ENCODE assay signal across 20 mouse cellular contexts in the genomic region with DNA sequence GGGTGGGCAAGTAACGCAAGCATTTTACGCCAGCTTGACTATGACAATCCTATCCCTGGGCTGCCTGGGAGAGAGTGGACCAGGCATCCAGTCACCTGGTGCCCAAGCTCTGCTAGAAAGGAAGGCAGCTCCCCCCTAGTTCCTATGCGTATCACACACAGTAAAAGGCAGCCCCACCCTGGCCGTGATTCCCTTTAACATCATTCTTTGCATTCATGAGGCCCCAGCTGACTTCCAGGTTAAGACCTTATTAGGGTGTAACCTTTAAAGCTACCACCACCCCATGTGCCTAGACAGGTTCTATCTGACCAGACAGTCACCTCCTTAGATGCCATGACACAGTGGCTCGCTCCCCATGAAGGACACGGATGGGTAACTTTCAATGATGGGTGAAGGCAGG. TPM values are rescaled to one million over a fixed set of nuclear protein-coding genes. Genes with fewer than 3 reads are reported as not detected.
A peak's percentile ranks its signal among the peaks of the same experiment; 100 is the strongest.
DNase-seq lines count a peak whose midpoint lies in the region; ATAC-seq and TF ChIP-seq lines count a peak whose summit lies in the region.
"Had no signal": no experiment of that assay in that cellular context is flagged by ENCODE, and none has a peak within 500 bp of the region (broad histone marks: within the 10 kb centered on the region; RNA-seq: fewer than 3 reads in every experiment).

No protein-coding gene starts in this region.

- 0 out of 2 replicates have a peak overlapping the region, but pooled peaks have one; percentile 7 for H3K27ac ChIP-seq in hindbrain, embryonic 11.5 days (ENCODE audit: low read depth, low read length)
- no peak overlapping the region for H3K27ac ChIP-seq in hindbrain, embryonic 14.5 days
- no peak overlapping the region for H3K27ac ChIP-seq in lung, postnatal 0 days (ENCODE audit: low read length)
- H3K27ac ChIP-seq in intestine, embryonic 15.5 days = 0 out of 2 replicates have a peak overlapping the region, but pooled peaks have one; percentile 18
- peak overlapping the region; percentile 66 for H3K27ac ChIP-seq in stomach, embryonic 16.5 days (ENCODE audit: low read length)
- H3K27ac ChIP-seq: embryonic facial prominence, embryonic 15.5 days; hindbrain, postnatal 0 days; liver, embryonic 14.5 days; macrophage had no signal

- no peaks in the 10 kb centered on the region for H3K36me3 ChIP-seq in hindbrain, embryonic 11.5 days (ENCODE audit: control insufficient read depth, insufficient read depth, low read length)
- H3K36me3 ChIP-seq in hindbrain, embryonic 14.5 days (replicated peaks; ENCODE audit: control insufficient read depth, insufficient read depth) = no peaks in the 10 kb centered on the region
- H3K36me3 ChIP-seq in lung, postnatal 0 days (ENCODE audit: insufficient read depth, low read length) = no peaks in the 10 kb centered on the region
- H3K36me3 ChIP-seq in intestine, embryonic 15.5 days = no peaks in the 10 kb centered on the region
- no peaks in the 10 kb centered on the region for H3K36me3 ChIP-seq in stomach, embryonic 16.5 days (ENCODE audit: control insufficient read depth, insufficient read depth, low read length)
- H3K36me3 ChIP-seq: embryonic facial prominence, embryonic 15.5 days; G1E had no signal

- TF ChIP-seq EP300 in lung, postnatal 0 days (IDR thresholded peaks at IDR 0.05) = no peak

- peaks cover 34% of the 10 kb centered on the region for H3K4me1 ChIP-seq in hindbrain, embryonic 11.5 days (replicated peaks; ENCODE audit: control insufficient read depth, insufficient read depth, low read length)
- peaks cover 20% of the 10 kb centered on the region for H3K4me1 ChIP-seq in hindbrain, embryonic 14.5 days (replicated peaks; ENCODE audit: control insufficient read depth, insufficient read depth, low read length)
- H3K4me1 ChIP-seq in lung, postnatal 0 days (ENCODE audit: insufficient read depth, low read depth, low read length) = peaks cover 64% of the 10 kb centered on the region
- peaks cover 62% of the 10 kb centered on the region for H3K4me1 ChIP-seq in intestine, embryonic 15.5 days (replicated peaks)
- H3K4me1 ChIP-seq in stomach, embryonic 16.5 days (ENCODE audit: control insufficient read depth, insufficient read depth, low read length) = peaks cover 53% of the 10 kb centered on the region

- 68% methylated on average over 6 of the region's 6 CpGs for WGBS in hindbrain, embryonic 11.5 days
- WGBS in hindbrain, embryonic 14.5 days = 71% methylated on average over 6 of the region's 6 CpGs
- 58% methylated on average over 6 of the region's 6 CpGs for WGBS in lung, postnatal 0 days
- WGBS in intestine, embryonic 15.5 days = 65% methylated on average over 6 of the region's 6 CpGs
- 60% methylated on average over 6 of the region's 6 CpGs for WGBS in stomach, embryonic 16.5 days

- H3K27me3 ChIP-seq in hindbrain, embryonic 11.5 days (ENCODE audit: control insufficient read depth, insufficient read depth, low read length) = no peaks in the 10 kb centered on the region
- H3K27me3 ChIP-seq in hindbrain, embryonic 14.5 days (ENCODE audit: control insufficient read depth, insufficient read depth, low read length) = no peaks in the 10 kb centered on the region
- no peaks in the 10 kb centered on the region for H3K27me3 ChIP-seq in lung, postnatal 0 days (replicated peaks; ENCODE audit: insufficient read depth, low read length)
- no peaks in the 10 kb centered on the region for H3K27me3 ChIP-seq in intestine, embryonic 15.5 days (replicated peaks)
- no peaks in the 10 kb centered on the region for H3K27me3 ChIP-seq in stomach, embryonic 16.5 days (ENCODE audit: control insufficient read depth, insufficient read depth, low read length)
- H3K27me3 ChIP-seq: embryonic facial prominence, embryonic 15.5 days had no signal

- no peak for ATAC-seq in hindbrain, embryonic 11.5 days (ENCODE audit: low FRiP score)
- ATAC-seq in hindbrain, embryonic 14.5 days (ENCODE audit: low FRiP score) = no peak
- no peak for ATAC-seq in lung, postnatal 0 days
- no peak for ATAC-seq in intestine, embryonic 15.5 days
- ATAC-seq in stomach, embryonic 16.5 days (ENCODE audit: insufficient read depth, low FRiP score) = no peak
- ATAC-seq in CD4-positive, CD25-positive, alpha-beta regulatory T cell, adult 4 months = no peak
- ATAC-seq: forebrain, embryonic 14.5 days; hindbrain, postnatal 0 days had no signal

- TF ChIP-seq CTCF in lung, postnatal 0 days (IDR thresholded peaks at IDR 0.05) = no peak

- no peak overlapping the region for H3K4me2 ChIP-seq in hindbrain, embryonic 11.5 days (replicated peaks; ENCODE audit: low read depth, low read length)
- H3K4me2 ChIP-seq in hindbrain, embryonic 14.5 days (replicated peaks) = no peak overlapping the region
- peak overlapping the region; percentile 18; the same call in 1 of the 2 replicates for H3K4me2 ChIP-seq in lung, postnatal 0 days (replicated peaks; ENCODE audit: low read depth, low read length)
- H3K4me2 ChIP-seq in intestine, embryonic 15.5 days (replicated peaks) = peak overlapping the region; percentile 37; the same call in 1 of the 2 replicates
- no peak overlapping the region for H3K4me2 ChIP-seq in stomach, embryonic 16.5 days (ENCODE audit: low read depth, low read length)
- H3K4me2 ChIP-seq: embryonic facial prominence, embryonic 15.5 days had no signal

- H3K9ac ChIP-seq in hindbrain, embryonic 11.5 days (ENCODE audit: low read depth, low read length) = no peak overlapping the region
- no peak overlapping the region for H3K9ac ChIP-seq in hindbrain, embryonic 14.5 days
- no peak overlapping the region for H3K9ac ChIP-seq in lung, postnatal 0 days (replicated peaks; ENCODE audit: low read depth)
- H3K9ac ChIP-seq in intestine, embryonic 15.5 days = no peak overlapping the region
- peak overlapping the region; percentile 38 for H3K9ac ChIP-seq in stomach, embryonic 16.5 days (ENCODE audit: low read length)
- H3K9ac ChIP-seq: embryonic facial prominence, embryonic 15.5 days; liver, embryonic 14.5 days had no signal

- H3K9me3 ChIP-seq in hindbrain, embryonic 11.5 days (ENCODE audit: control insufficient read depth, low read length) = no peaks in the 10 kb centered on the region
- H3K9me3 ChIP-seq in hindbrain, embryonic 14.5 days (ENCODE audit: control insufficient read depth, low read length) = no peaks in the 10 kb centered on the region
- no peaks in the 10 kb centered on the region for H3K9me3 ChIP-seq in lung, postnatal 0 days (ENCODE audit: low read length)
- no peaks in the 10 kb centered on the region for H3K9me3 ChIP-seq in intestine, embryonic 15.5 days
- H3K9me3 ChIP-seq in stomach, embryonic 16.5 days (replicated peaks; ENCODE audit: control insufficient read depth, low read length) = no peaks in the 10 kb centered on the region
- H3K9me3 ChIP-seq: embryonic facial prominence, embryonic 15.5 days; G1E had no signal

- no peak overlapping the region for H3K4me3 ChIP-seq in hindbrain, embryonic 11.5 days (ENCODE audit: low read depth, low read length)
- H3K4me3 ChIP-seq in hindbrain, embryonic 14.5 days (replicated peaks; ENCODE audit: low read length) = no peak overlapping the region
- no peak overlapping the region for H3K4me3 ChIP-seq in lung, postnatal 0 days (ENCODE audit: low read depth, low read length)
- no peak overlapping the region for H3K4me3 ChIP-seq in intestine, embryonic 15.5 days (replicated peaks)
- no peak overlapping the region; the same call in 1 of the 2 replicates for H3K4me3 ChIP-seq in stomach, embryonic 16.5 days (replicated peaks; ENCODE audit: low read length)
- H3K4me3 ChIP-seq: embryonic facial prominence, embryonic 15.5 days had no signal

- no peak for DNase-seq in hindbrain, embryonic 11.5 days (ENCODE audit: low spot score)
- DNase-seq in hindbrain, embryonic 14.5 days (ENCODE audit: low spot score) = no peak
- no peak for DNase-seq in lung, postnatal 0 days (ENCODE audit: low spot score)
- DNase-seq in lung, adult 18-20 months = no peak
- DNase-seq in adrenal gland, adult 18-20 months (ENCODE audit: low spot score in 2 of 2) = no peak
- DNase-seq: adrenal gland, postnatal 10 days; B cell, adult 2 months; cerebellum, adult 9-10 months; heart, adult 18-20 months; spleen, adult 18-20 months had no signal

RNA-seq across cellular contexts. Expression of a gene that starts 8.7 kb away (rescaled TPM):
- 12.5 and 15.9 TPM in 2 replicates for polyA plus RNA-seq in hindbrain, embryonic 11.5 days (2014; fragmentation: Nextera tagmentation; extraction: Ambion mirVana)
- 5.8 and 6.0 TPM in 2 replicates for polyA plus RNA-seq in hindbrain, embryonic 14.5 days (2014; fragmentation: Nextera tagmentation; extraction: Ambion mirVana)
- polyA plus RNA-seq in lung, postnatal 0 days (2015; fragmentation: Nextera tagmentation; extraction: Ambion mirVana) = 13.8 and 14.8 TPM in 2 replicates
- 9.0 and 11.4 TPM in 2 replicates for polyA plus RNA-seq in intestine, embryonic 15.5 days (2015; fragmentation: Nextera tagmentation; extraction: Ambion mirVana)
- polyA plus RNA-seq in stomach, embryonic 16.5 days (2015; fragmentation: Nextera tagmentation; extraction: Ambion mirVana) = 5.2 and 5.6 TPM in 2 replicates
- 10 to 100 TPM; 14.0 to 18.5 TPM for total RNA-seq in adrenal gland, adult 18-20 months (2021)
- polyA plus RNA-seq in CD4-positive, CD25-positive, alpha-beta regulatory T cell, adult 4 months (2017; shearing (Covaris generic)) = not detected

RNA-seq across cellular contexts. Expression of a gene that starts 52.1 kb away (rescaled TPM):
- polyA plus RNA-seq in hindbrain, embryonic 11.5 days (2014; fragmentation: Nextera tagmentation; extraction: Ambion mirVana) = 2.9 and 3.1 TPM in 2 replicates
- 20.3 TPM in 2 replicates for polyA plus RNA-seq in hindbrain, embryonic 14.5 days (2014; fragmentation: Nextera tagmentation; extraction: Ambion mirVana)
- 0.77 and 0.81 TPM in 2 replicates for polyA plus RNA-seq in lung, postnatal 0 days (2015; fragmentation: Nextera tagmentation; extraction: Ambion mirVana)
- polyA plus RNA-seq in intestine, embryonic 15.5 days (2015; fragmentation: Nextera tagmentation; extraction: Ambion mirVana) = 3.3 and 3.5 TPM in 2 replicates
- polyA plus RNA-seq in stomach, embryonic 16.5 days (2015; fragmentation: Nextera tagmentation; extraction: Ambion mirVana) = 4.5 and 4.7 TPM in 2 replicates
- 10 to 100 TPM in 1 of 2 experiments, 1 to 10 TPM in 1; 7.7 to 52.9 TPM for total RNA-seq in adrenal gland, adult 18-20 months (2021)
- polyA plus RNA-seq in CD4-positive, CD25-positive, alpha-beta regulatory T cell, adult 4 months (2017; shearing (Covaris generic)) = not detected
- total RNA-seq: neutrophil, adult 5-6 weeks had no signal
- polyA plus RNA-seq: G1E, macrophage had no signal

Comparison
In these comparisons a context has a peak if more than half of its experiments do, and no peak if none do; other contexts are left out.
1. H3K27ac ChIP-seq: peak in hindbrain, embryonic 11.5 days (single experiment), intestine, embryonic 15.5 days (single experiment) and stomach, embryonic 16.5 days (single experiment); none in hindbrain, embryonic 14.5 days (single experiment) and lung, postnatal 0 days (single experiment).
2. H3K4me2 ChIP-seq: peak in lung, postnatal 0 days (single experiment) and intestine, embryonic 15.5 days (single experiment); none in hindbrain, embryonic 11.5 days (single experiment), hindbrain, embryonic 14.5 days (single experiment) and stomach, embryonic 16.5 days (single experiment).